Mouse (Mus musculus) cortical plate, adult 2 months (tissue): ENCODE data around the gene Ticrr.

Experiments used
- CTCF ChIP-seq: fragments of 200-500 bp; IDR thresholded peaks from 2 replicates; pipeline ENCODE4 v1.5.1; 2011; ENCODE audit warnings: mild to moderate bottlenecking, control low read depth, low read length; ENCODE audit not compliant: insufficient read depth; ENCODE audit errors: extremely low read depth
- POLR2A ChIP-seq: fragments of 200-500 bp; IDR thresholded peaks from 2 replicates; pipeline ENCODE4 v1.6.1; 2011; ENCODE audit warnings: mild to moderate bottlenecking, low read length, control low read depth; ENCODE audit not compliant: insufficient read depth; ENCODE audit errors: extremely low read depth

GRCm38 (mm10) chr7:79736511-79736910 is 76.5 kb downstream of the Ticrr start:
- TF ChIP-seq POLR2A = no peak
- TF ChIP-seq CTCF = no peak
